Mouse (Mus musculus) spleen, postnatal 0 days (tissue): Measurements from ENCODE around the gene Slc7a6os. TPM values are rescaled to one million over a fixed set of nuclear protein-coding genes. Genes with fewer than 3 reads are reported as not detected.

Experiments used
- polyA plus RNA-seq: library from polyadenylated mRNA; unstranded; fragments of >200 nt; fragmentation: Nextera tagmentation; extraction: Ambion mirVana; gene quantifications from 2 replicates; pipeline ENCODE4 v1.2.1, GENCODE M21; 2015

The Slc7a6os gene
- polyA plus RNA-seq, result 18.3 and 20.0 TPM in 2 replicates

DNA sequence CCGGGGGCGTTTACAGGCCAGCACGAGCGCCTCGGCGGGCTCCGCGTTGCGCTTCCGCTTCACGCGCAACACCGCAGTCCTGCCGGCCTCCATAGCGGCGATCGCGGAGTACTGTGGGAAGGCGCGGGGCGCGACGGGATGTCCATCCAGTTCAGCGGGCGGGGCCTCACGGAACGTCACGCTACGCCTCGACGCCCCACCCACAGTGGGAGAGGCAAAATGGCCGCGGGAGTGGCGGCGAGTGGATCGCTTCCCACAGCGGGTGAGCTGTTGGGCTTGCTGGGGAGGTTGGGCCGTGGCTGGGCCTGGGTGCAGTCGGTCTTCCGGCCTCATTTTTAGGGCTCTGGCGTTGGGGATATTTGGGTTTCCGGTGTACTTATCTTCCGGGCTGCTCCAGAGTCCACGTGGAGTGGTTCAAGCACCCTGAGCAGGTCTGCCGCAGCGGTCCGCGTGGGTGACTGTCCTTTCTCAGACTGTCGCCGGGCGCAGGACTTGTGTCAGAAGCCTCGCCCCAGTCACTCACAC lies at the start of gene Slc7a6os, which contains the start of gene Prmt7:
Gene Slc7a6os, minus strand, starts transcription at position 115 of the 525 bp plus-strand sequence.
Gene Prmt7, plus strand, starts transcription at position 116 of the 525 bp plus-strand sequence.

GRCm38 (mm10) chr8:106168356-106169016 lies 42.2 kb downstream of the Slc7a6os start, which contains the start of gene Slc7a6:
Slc7a6 (plus strand) TSS chr8:106168857.

Other genes with a start within 250 kb of the Slc7a6os start
- 12.0 and 12.9 TPM in 2 replicates for gene Slc12a4, start 244.8 kb downstream of the Slc7a6os start, polyA plus RNA-seq
- not detected in 2 replicates for gene Dpep3, start 231.5 kb downstream of the Slc7a6os start, polyA plus RNA-seq
- gene Dus2, start 219.6 kb downstream of the Slc7a6os start, polyA plus RNA-seq, result 14.1 and 14.8 TPM in 2 replicates
- not detected in 2 replicates for gene Dpep2nb, start 205.0 kb downstream of the Slc7a6os start, polyA plus RNA-seq
- gene Ddx28, start 199.1 kb downstream of the Slc7a6os start, polyA plus RNA-seq, result 9.3 and 9.8 TPM in 2 replicates
- gene Nfatc3, start 152.1 kb downstream of the Slc7a6os start, polyA plus RNA-seq, result 6.7 and 6.9 TPM in 2 replicates
- gene Esrp2, start 74.0 kb downstream of the Slc7a6os start, polyA plus RNA-seq, result 0.51 and 0.56 TPM in 2 replicates
- gene Pla2g15, start 60.5 kb downstream of the Slc7a6os start, polyA plus RNA-seq, result 7.2 and 9.4 TPM in 2 replicates
- 10.7 and 12.3 TPM in 2 replicates for gene Slc7a6, start 42.1 kb downstream of the Slc7a6os start, polyA plus RNA-seq
- gene Prmt7, start within 50 bp of the Slc7a6os start, polyA plus RNA-seq, result 22.3 and 25.3 TPM in 2 replicates
- gene Smpd3, start 127.1 kb upstream of the Slc7a6os start, polyA plus RNA-seq, result 0.82 and 1.3 TPM in 2 replicates
- 4.4 and 6.8 TPM in 2 replicates for gene Zfp90, start 204.4 kb upstream of the Slc7a6os start, polyA plus RNA-seq